Mouse (Mus musculus) brain, embryonic 14.5 days (tissue): Measurements from ENCODE around the gene Tulp1.

Source experiments
- CTCF ChIP-seq: fragments of 200-500 bp; IDR thresholded peaks from 2 replicates; pipeline ENCODE4 v1.5.1; 2012; ENCODE audit warnings: inconsistent platforms, mild to moderate bottlenecking, moderate library complexity, borderline replicate concordance; ENCODE audit not compliant: insufficient read depth, insufficient read length; ENCODE audit errors: extremely low read depth
- POLR2A ChIP-seq: fragments of 200-500 bp; IDR thresholded peaks from 2 replicates; pipeline ENCODE4 v1.6.1; 2012; ENCODE audit warnings: mild to moderate bottlenecking, inconsistent platforms, borderline replicate concordance; ENCODE audit not compliant: poor library complexity, insufficient read depth, insufficient read length, severe bottlenecking; ENCODE audit errors: extremely low read depth

DNA sequence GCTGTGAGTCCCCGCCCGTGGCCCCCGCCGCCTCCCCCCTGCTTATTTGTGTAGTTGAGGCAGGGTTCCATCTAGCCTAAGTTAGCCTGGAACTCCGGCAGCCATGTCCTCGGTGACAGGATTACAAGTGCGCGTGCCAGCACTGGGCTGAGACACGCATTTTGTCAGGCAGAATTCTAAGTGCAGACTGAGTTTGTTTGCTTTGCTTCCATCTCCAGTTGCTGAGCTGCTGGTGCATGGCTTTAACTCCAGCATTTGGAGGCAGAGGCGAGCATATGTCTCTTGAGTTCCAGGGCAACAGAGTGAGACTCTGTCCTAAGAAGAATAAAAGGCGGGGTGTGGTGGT, 51.2 kb downstream of the Tulp1 start:
- TF ChIP-seq POLR2A (no peak), CTCF (no peak)
